Mouse (Mus musculus) left cerebral cortex, adult 18-20 months (tissue): ENCODE results near the gene Aifm2. TPM values are rescaled to one million over a fixed set of nuclear protein-coding genes. Genes with fewer than 3 reads are reported as not detected.

Experiments
- DNase-seq, 2 experiments: peaks; one replicate each; pipeline ENCODE4 v3.0.0; 2021 to 2022; ENCODE audit warnings: low spot score in 2 of 2, mixed read lengths in 1 of 2
- long read RNA-seq, 2 experiments: library from polyadenylated mRNA; stranded (forward); transcript quantifications; one replicate each; pipeline ENCODE4 v2.0.0; 2021
- total RNA-seq, 2 experiments: library from RNA; stranded (reverse); gene quantifications; 2 replicates each; pipeline ENCODE4 v1.2.3; 2021

Gene Aifm2
- 1 to 10 TPM; 9.3 to 9.8 TPM for total RNA-seq
- long read RNA-seq, experiment 1, partial matches to known transcripts, result 5 of 12 reads
- long read RNA-seq, experiment 1, other reads (novel, unspliced or antisense), result 5 of 12 reads
- long read RNA-seq, experiment 2, partial matches to known transcripts, result 1 of 13 reads
- long read RNA-seq, experiment 2, other reads (novel, unspliced or antisense), result 5 of 13 reads

- peak in 1 of 2 experiments; percentile 10 for DNase-seq
These were observed at the start of gene Aifm2 for GRCm38 (mm10) chr10:61714771-61715461. Gene Aifm2, plus strand, starts transcription at chr10:61715263.

GRCm38 (mm10) chr10:61665651-61666050, 49.4 kb upstream of the Aifm2 start:
- no peak for DNase-seq

- no peak for DNase-seq
These were observed 45.8 kb upstream of the Aifm2 start for GRCm38 (mm10) chr10:61669289-61669688.

- DNase-seq, result no peak
These were observed 45.2 kb upstream of the Aifm2 start for GRCm38 (mm10) chr10:61669896-61670295.

GRCm38 (mm10) chr10:61670758-61671157, 44.3 kb upstream of the Aifm2 start:
- DNase-seq, result no peak

- no peak for DNase-seq
These were observed 39.1 kb upstream of the Aifm2 start for GRCm38 (mm10) chr10:61675935-61676334.

GRCm38 (mm10) chr10:61679545-61679944, 35.5 kb upstream of the Aifm2 start:
- DNase-seq, result no peak

GRCm38 (mm10) chr10:61680015-61680913, 34.8 kb upstream of the Aifm2 start, which contains the start of gene Sar1a:
Gene Sar1a, plus strand, starts transcription at chr10:61680299.
- peak; percentile 98 to 99 for DNase-seq

GRCm38 (mm10) chr10:61689405-61689804, 25.7 kb upstream of the Aifm2 start:
- DNase-seq, result no peak

GRCm38 (mm10) chr10:61693563-61693962, 21.5 kb upstream of the Aifm2 start:
- no peak for DNase-seq

- DNase-seq, result peak; percentile 98
These were observed 20.0 kb upstream of the Aifm2 start, which contains the start of gene Tysnd1 for GRCm38 (mm10) chr10:61694870-61695670. Gene Tysnd1, plus strand, starts transcription at chr10:61695514.

- peak; percentile 8 to 19 for DNase-seq
These were observed 19.1 kb upstream of the Aifm2 start for GRCm38 (mm10) chr10:61695703-61696559.

GRCm38 (mm10) chr10:61696560-61696823, 18.6 kb upstream of the Aifm2 start:
- no peak for DNase-seq

GRCm38 (mm10) chr10:61697028-61697427, 18.0 kb upstream of the Aifm2 start:
- DNase-seq, result no peak

GRCm38 (mm10) chr10:61704663-61705062, 10.4 kb upstream of the Aifm2 start:
- no peak for DNase-seq

- no peak for DNase-seq
These were observed 8.4 kb upstream of the Aifm2 start for GRCm38 (mm10) chr10:61706412-61707375.

GRCm38 (mm10) chr10:61713601-61714000, 1.5 kb upstream of the Aifm2 start:
- no peak for DNase-seq

- DNase-seq, result no peak
These were observed 917 bp upstream of the Aifm2 start for GRCm38 (mm10) chr10:61714146-61714545.

GRCm38 (mm10) chr10:61715462-61715837, 387 bp downstream of the Aifm2 start:
- no peak for DNase-seq
